Mouse (Mus musculus): ENCODE measurements at regions not wholly inside any gene's neighbourhood (a gene's known extent, or its start where the extent isn't known, plus 50 kb on each side); places are given as distances from the start of the nearest gene placed in this dataset.

GRCm38 (mm10) chr1:33174646-33175435 lies 494.8 kb downstream of the Prim2 start:
- H3K4me2 ChIP-seq, result no peak overlapping the region
- H3K4me1 ChIP-seq, result peaks cover 8% of the 10 kb centered on the region; the same call in 1 of the 2 replicates
- ATAC-seq (replicated peaks), result peak; percentile 95
- H3K4me3 ChIP-seq, result no peak overlapping the region
- H3K36me3 ChIP-seq (replicated peaks), result no peaks in the 10 kb centered on the region
- no peaks in the 10 kb centered on the region for H3K9me3 ChIP-seq
- no peaks in the 10 kb centered on the region for H3K27me3 ChIP-seq (replicated peaks)
- peak overlapping the region; percentile 49 for H3K27ac ChIP-seq
- 42% methylated on average over 10 of the region's 10 CpGs for WGBS
- H3K9ac ChIP-seq, result no peak overlapping the region

- Histone ChIP-seq H3K27me3 (replicated peaks) (no peaks in the 10 kb centered on the region), H3K27ac (no peak overlapping the region), H3K9me3 (no peaks in the 10 kb centered on the region), H3K4me1 (no peaks in the 10 kb centered on the region), H3K36me3 (replicated peaks) (no peaks in the 10 kb centered on the region), H3K9ac (no peak overlapping the region), H3K4me2 (no peak overlapping the region), H3K4me3 (no peak overlapping the region)
- peak; percentile 79 for ATAC-seq (replicated peaks)
- WGBS, result 50% methylated on average over 7 of the region's 7 CpGs
These were observed 532.6 kb downstream of the Prim2 start for GRCm38 (mm10) chr1:33136991-33137390.

- Histone ChIP-seq H3K4me2 (no peak overlapping the region), H3K27ac (no peak overlapping the region), H3K4me3 (no peak overlapping the region), H3K27me3 (replicated peaks) (no peaks in the 10 kb centered on the region), H3K36me3 (replicated peaks) (no peaks in the 10 kb centered on the region), H3K9me3 (no peaks in the 10 kb centered on the region), H3K9ac (no peak overlapping the region), H3K4me1 (no peaks in the 10 kb centered on the region)
- ATAC-seq (replicated peaks), result no peak
- 100% methylated on average over 1 of the region's 1 CpGs for WGBS
These were observed 539.2 kb downstream of the Prim2 start for GRCm38 (mm10) chr1:33130351-33130750.

- Histone ChIP-seq H3K27me3 (replicated peaks) (no peaks in the 10 kb centered on the region), H3K4me1 (no peaks in the 10 kb centered on the region), H3K4me3 (no peak overlapping the region), H3K36me3 (replicated peaks) (no peaks in the 10 kb centered on the region), H3K9me3 (no peaks in the 10 kb centered on the region), H3K9ac (no peak overlapping the region), H3K27ac (no peak overlapping the region), H3K4me2 (no peak overlapping the region)
- 86% methylated on average over 7 of the region's 7 CpGs for WGBS
- ATAC-seq (replicated peaks), result no peak
These were observed 544.5 kb downstream of the Prim2 start for GRCm38 (mm10) chr1:33125062-33125461.

- Histone ChIP-seq H3K4me3 (no peak overlapping the region), H3K27me3 (replicated peaks) (no peaks in the 10 kb centered on the region), H3K9me3 (0 out of 2 replicates have a peak, but pooled peaks cover 4% of the 10 kb centered on the region), H3K4me1 (no peaks in the 10 kb centered on the region), H3K27ac (no peak overlapping the region), H3K36me3 (replicated peaks) (no peaks in the 10 kb centered on the region), H3K9ac (no peak overlapping the region), H3K4me2 (no peak overlapping the region)
- 70% methylated on average over 5 of the region's 5 CpGs for WGBS
- no peak for ATAC-seq (replicated peaks)
These were observed 559.2 kb upstream of the Gm5415 start for GRCm38 (mm10) chr1:33106286-33106685.

GRCm38 (mm10) chr1:33104296-33104695 lies 557.2 kb upstream of the Gm5415 start:
- Histone ChIP-seq H3K4me1 (no peaks in the 10 kb centered on the region), H3K36me3 (replicated peaks) (no peaks in the 10 kb centered on the region), H3K27me3 (replicated peaks) (no peaks in the 10 kb centered on the region), H3K9ac (no peak overlapping the region), H3K4me3 (no peak overlapping the region), H3K9me3 (0 out of 2 replicates have a peak, but pooled peaks cover 4% of the 10 kb centered on the region), H3K4me2 (no peak overlapping the region), H3K27ac (no peak overlapping the region)
- no peak for ATAC-seq (replicated peaks)
- WGBS, result 94% methylated on average over 1 of the region's 1 CpGs

- ATAC-seq (replicated peaks), result no peak
- no peaks in the 10 kb centered on the region for H3K36me3 ChIP-seq (replicated peaks)
- no peak overlapping the region for H3K4me2 ChIP-seq
- no peaks in the 10 kb centered on the region for H3K9me3 ChIP-seq
- 60% methylated on average over 3 of the region's 3 CpGs for WGBS
- H3K4me1 ChIP-seq, result no peaks in the 10 kb centered on the region
- H3K27ac ChIP-seq, result no peak overlapping the region
- no peak overlapping the region for H3K4me3 ChIP-seq
- H3K27me3 ChIP-seq (replicated peaks), result no peaks in the 10 kb centered on the region
- no peak overlapping the region for H3K9ac ChIP-seq
These were observed 551.0 kb upstream of the Gm5415 start for GRCm38 (mm10) chr1:33098062-33098461.

- Histone ChIP-seq H3K9ac (no peak overlapping the region), H3K4me1 (no peaks in the 10 kb centered on the region), H3K36me3 (replicated peaks) (no peaks in the 10 kb centered on the region), H3K4me2 (no peak overlapping the region), H3K27ac (no peak overlapping the region), H3K4me3 (no peak overlapping the region), H3K9me3 (no peaks in the 10 kb centered on the region), H3K27me3 (replicated peaks) (no peaks in the 10 kb centered on the region)
- no peak for ATAC-seq (replicated peaks)
- WGBS, result 71% methylated on average over 1 of the region's 1 CpGs
These were observed 549.8 kb upstream of the Gm5415 start for GRCm38 (mm10) chr1:33096851-33097250.

GRCm38 (mm10) chr1:33074551-33074950 lies 527.5 kb upstream of the Gm5415 start:
- Histone ChIP-seq H3K9me3 (no peaks in the 10 kb centered on the region), H3K36me3 (replicated peaks) (no peaks in the 10 kb centered on the region), H3K27ac (no peak overlapping the region), H3K27me3 (replicated peaks) (no peaks in the 10 kb centered on the region), H3K4me2 (no peak overlapping the region), H3K9ac (no peak overlapping the region), H3K4me1 (no peaks in the 10 kb centered on the region), H3K4me3 (no peak overlapping the region)
- 93% methylated on average over 1 of the region's 1 CpGs for WGBS
- ATAC-seq (replicated peaks), result no peak

GRCm38 (mm10) chr1:33058010-33058409 lies 510.9 kb upstream of the Gm5415 start:
- no peaks in the 10 kb centered on the region for H3K4me1 ChIP-seq
- 90% methylated on average over 2 of the region's 2 CpGs for WGBS
- H3K27me3 ChIP-seq (replicated peaks), result no peaks in the 10 kb centered on the region
- no peaks in the 10 kb centered on the region for H3K9me3 ChIP-seq
- H3K4me2 ChIP-seq, result no peak overlapping the region
- no peak for ATAC-seq (replicated peaks)
- H3K36me3 ChIP-seq (replicated peaks), result no peaks in the 10 kb centered on the region
- no peak overlapping the region for H3K27ac ChIP-seq
- no peak overlapping the region for H3K4me3 ChIP-seq
- no peak overlapping the region for H3K9ac ChIP-seq

- no peak for ATAC-seq (replicated peaks)
- 93% methylated on average over 2 of the region's 2 CpGs for WGBS
- H3K4me3 ChIP-seq, result no peak overlapping the region
- H3K27ac ChIP-seq, result no peak overlapping the region
- H3K9me3 ChIP-seq, result no peaks in the 10 kb centered on the region
- H3K27me3 ChIP-seq (replicated peaks), result no peaks in the 10 kb centered on the region
- H3K9ac ChIP-seq, result no peak overlapping the region
- no peak overlapping the region for H3K4me2 ChIP-seq
- no peaks in the 10 kb centered on the region for H3K4me1 ChIP-seq
- H3K36me3 ChIP-seq (replicated peaks), result no peaks in the 10 kb centered on the region
These were observed 497.3 kb upstream of the Gm5415 start for GRCm38 (mm10) chr1:33044388-33044787.

- Histone ChIP-seq H3K9ac (no peak overlapping the region), H3K27ac (no peak overlapping the region), H3K4me1 (no peaks in the 10 kb centered on the region), H3K4me2 (no peak overlapping the region), H3K9me3 (no peaks in the 10 kb centered on the region), H3K27me3 (replicated peaks) (no peaks in the 10 kb centered on the region), H3K4me3 (no peak overlapping the region), H3K36me3 (replicated peaks) (no peaks in the 10 kb centered on the region)
- ATAC-seq (replicated peaks), result peak; percentile 63; the same call in 1 of the 2 replicates
- WGBS, result 19% methylated on average over 2 of the region's 2 CpGs
These were observed 495.3 kb upstream of the Gm5415 start for GRCm38 (mm10) chr1:33042424-33042823.

GRCm38 (mm10) chr1:33040740-33041139 lies 493.6 kb upstream of the Gm5415 start:
- no peaks in the 10 kb centered on the region for H3K36me3 ChIP-seq (replicated peaks)
- H3K4me2 ChIP-seq, result no peak overlapping the region
- H3K9ac ChIP-seq, result no peak overlapping the region
- ATAC-seq (replicated peaks), result no peak
- H3K9me3 ChIP-seq, result no peaks in the 10 kb centered on the region
- no peak overlapping the region for H3K27ac ChIP-seq
- H3K27me3 ChIP-seq (replicated peaks), result no peaks in the 10 kb centered on the region
- H3K4me3 ChIP-seq, result no peak overlapping the region
- WGBS, result 79% methylated on average over 4 of the region's 4 CpGs
- no peaks in the 10 kb centered on the region for H3K4me1 ChIP-seq
